Mouse (Mus musculus) hindbrain, embryonic 10.5 days (tissue): ENCODE measurements around the gene Smarcd1. TPM values are rescaled to one million over a fixed set of nuclear protein-coding genes. Genes with fewer than 3 reads are reported as not detected.
"Not testable (repeated sequence)": the region's sequence is repeated elsewhere in the genome, so short reads cannot be mapped to it uniquely, and the experiment has no call there.

Experiments
- DNase-seq: peaks from one replicate; pipeline ENCODE4 v3.0.0-alpha.2; 2017; ENCODE audit warnings: low spot score
- H3K27ac ChIP-seq: fragments of 300-500 bp; sonication (generic); 2 replicates; pipeline ENCODE4 v1.5.1; 2016; ENCODE audit warnings: mild to moderate bottlenecking, moderate library complexity
- H3K27me3 ChIP-seq: fragments of 300-500 bp; sonication (generic); 2 replicates; pipeline ENCODE4 v1.6.1; 2016; ENCODE audit warnings: mild to moderate bottlenecking; ENCODE audit not compliant: poor library complexity, insufficient read depth, severe bottlenecking
- H3K36me3 ChIP-seq: fragments of 300-500 bp; sonication (generic); 2 replicates; pipeline ENCODE4 v1.6.1; 2016; ENCODE audit warnings: mild to moderate bottlenecking, moderate library complexity
- H3K4me1 ChIP-seq: fragments of 300-500 bp; sonication (generic); replicated peaks from 2 replicates; pipeline ENCODE4 v1.6.1; 2016; ENCODE audit warnings: mild to moderate bottlenecking
- H3K4me3 ChIP-seq: fragments of 300-500 bp; sonication (generic); 2 replicates; pipeline ENCODE4 v1.5.1; 2016; ENCODE audit warnings: mild to moderate bottlenecking, moderate library complexity
- H3K9me3 ChIP-seq: fragments of 300-500 bp; sonication (generic); 2 replicates; pipeline ENCODE4 v1.6.1; 2016; ENCODE audit warnings: mild to moderate bottlenecking, moderate library complexity
- WGBS: fragments of 180-500 bp; shearing (Covaris S2); methylation state at CpG from one replicate; pipeline ENCODE4 v1.1.7; 2016; 5-methylcytosine and 5-hydroxymethylcytosine counted together
- polyA plus RNA-seq: library from polyadenylated mRNA; unstranded; fragments of >200 nt; fragmentation: Nextera tagmentation; extraction: Ambion mirVana; gene quantifications from 2 replicates; pipeline ENCODE4 v1.2.1, GENCODE M21; 2016

Gene Smarcd1
- polyA plus RNA-seq, 1 experiment from 2014 or later: 118 TPM

GRCm38 (mm10) chr15:99719865-99720264 is 17.9 kb downstream of the Smarcd1 start:
- Histone ChIP-seq H3K36me3 (peaks cover 83% of the 10 kb centered on the region), H3K27me3 (no peaks in the 10 kb centered on the region), H3K4me1 (peaks cover 51% of the 10 kb centered on the region), H3K4me3 (no peak overlapping the region), H3K27ac (no peak overlapping the region), H3K9me3 (no peaks in the 10 kb centered on the region)
- DNase-seq: no peak
- 75% methylated on average over 8 of the region's 8 CpGs for WGBS

DNA sequence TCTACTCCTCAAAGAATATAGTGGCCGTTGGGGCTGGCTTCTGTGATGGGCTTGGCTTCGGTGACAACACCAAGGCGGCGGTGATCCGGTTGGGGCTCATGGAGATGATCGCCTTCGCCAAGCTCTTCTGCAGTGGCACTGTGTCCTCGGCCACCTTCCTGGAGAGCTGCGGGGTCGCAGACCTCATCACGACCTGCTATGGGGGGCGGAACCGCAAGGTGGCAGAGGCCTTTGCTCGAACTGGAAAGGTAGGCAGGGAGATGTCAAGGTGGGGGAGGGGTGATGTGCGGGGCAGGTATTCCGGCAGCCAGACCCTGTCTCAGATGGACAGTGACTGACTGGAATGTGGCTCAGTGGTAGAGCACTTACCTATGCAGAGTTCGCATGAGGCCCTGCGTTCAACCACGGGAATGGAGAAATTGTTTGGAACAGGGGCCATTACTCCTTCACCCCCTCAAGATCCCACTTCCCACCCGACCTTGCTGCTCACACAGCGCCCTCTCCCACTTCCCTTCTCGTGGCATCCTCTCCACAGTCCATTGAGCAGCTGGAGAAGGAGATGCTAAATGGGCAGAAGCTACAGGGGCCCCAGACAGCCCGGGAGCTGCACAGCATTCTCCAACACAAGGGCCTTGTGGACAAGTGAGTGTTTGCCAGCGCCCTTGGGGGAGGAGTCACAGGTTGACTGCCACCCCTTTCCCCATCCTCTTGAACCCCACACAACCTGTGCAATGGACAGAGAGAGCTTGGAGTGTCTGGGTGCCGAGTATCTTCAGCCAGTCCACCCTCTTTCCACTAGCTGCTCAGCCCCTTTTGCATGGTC is 20.2 kb downstream of the Smarcd1 start:
- no peaks in the 10 kb centered on the region for H3K27me3 ChIP-seq
- H3K4me3 ChIP-seq: no peak overlapping the region
- peaks cover 60% of the 10 kb centered on the region for H3K4me1 ChIP-seq
- H3K9me3 ChIP-seq: no peaks in the 10 kb centered on the region
- WGBS: 78% methylated on average over 25 of the region's 25 CpGs
- no peak for DNase-seq
- H3K27ac ChIP-seq: no peak overlapping the region
- peaks cover 62% of the 10 kb centered on the region for H3K36me3 ChIP-seq

GRCm38 (mm10) chr15:99723120-99723514 is 21.2 kb downstream of the Smarcd1 start:
- 45% methylated on average over 10 of the region's 10 CpGs for WGBS
- H3K4me3 ChIP-seq: peak overlapping the region; percentile 9; the same call in 1 of the 2 replicates

GRCm38 (mm10) chr15:99723515-99724291 is 21.8 kb downstream of the Smarcd1 start:
- H3K4me3 ChIP-seq: peak overlapping the region; percentile 98
- peaks cover 1% of the 10 kb centered on the region; the same call in 1 of the 2 replicates for H3K9me3 ChIP-seq
- H3K36me3 ChIP-seq: peaks cover 60% of the 10 kb centered on the region
- H3K27me3 ChIP-seq: no peaks in the 10 kb centered on the region
- H3K27ac ChIP-seq: peak overlapping the region; percentile 95
- peak; percentile 60 for DNase-seq
- H3K4me1 ChIP-seq: peaks cover 52% of the 10 kb centered on the region
- WGBS: 7% methylated on average over 11 of the region's 11 CpGs

More at GRCm38 (mm10) chr15:99723120-99723514, 21.2 kb downstream of the Smarcd1 start:
- Histone ChIP-seq H3K27ac (peak overlapping the region; percentile 95), H3K4me1 (peaks cover 58% of the 10 kb centered on the region), H3K36me3 (peaks cover 60% of the 10 kb centered on the region), H3K9me3 (no peaks in the 10 kb centered on the region), H3K27me3 (no peaks in the 10 kb centered on the region)
- DNase-seq: peak; percentile 27

GRCm38 (mm10) chr15:99724292-99725021 is 22.5 kb downstream of the Smarcd1 start:
- DNase-seq: peak; percentile 64
- WGBS: 10% methylated on average over 16 of the region's 16 CpGs
- peak overlapping the region; percentile 95 for H3K27ac ChIP-seq
- H3K36me3 ChIP-seq: peaks cover 61% of the 10 kb centered on the region
- H3K27me3 ChIP-seq: no peaks in the 10 kb centered on the region
- H3K9me3 ChIP-seq: peaks cover 8% of the 10 kb centered on the region
- peaks cover 52% of the 10 kb centered on the region for H3K4me1 ChIP-seq
- peak overlapping the region; percentile 98 for H3K4me3 ChIP-seq

DNA sequence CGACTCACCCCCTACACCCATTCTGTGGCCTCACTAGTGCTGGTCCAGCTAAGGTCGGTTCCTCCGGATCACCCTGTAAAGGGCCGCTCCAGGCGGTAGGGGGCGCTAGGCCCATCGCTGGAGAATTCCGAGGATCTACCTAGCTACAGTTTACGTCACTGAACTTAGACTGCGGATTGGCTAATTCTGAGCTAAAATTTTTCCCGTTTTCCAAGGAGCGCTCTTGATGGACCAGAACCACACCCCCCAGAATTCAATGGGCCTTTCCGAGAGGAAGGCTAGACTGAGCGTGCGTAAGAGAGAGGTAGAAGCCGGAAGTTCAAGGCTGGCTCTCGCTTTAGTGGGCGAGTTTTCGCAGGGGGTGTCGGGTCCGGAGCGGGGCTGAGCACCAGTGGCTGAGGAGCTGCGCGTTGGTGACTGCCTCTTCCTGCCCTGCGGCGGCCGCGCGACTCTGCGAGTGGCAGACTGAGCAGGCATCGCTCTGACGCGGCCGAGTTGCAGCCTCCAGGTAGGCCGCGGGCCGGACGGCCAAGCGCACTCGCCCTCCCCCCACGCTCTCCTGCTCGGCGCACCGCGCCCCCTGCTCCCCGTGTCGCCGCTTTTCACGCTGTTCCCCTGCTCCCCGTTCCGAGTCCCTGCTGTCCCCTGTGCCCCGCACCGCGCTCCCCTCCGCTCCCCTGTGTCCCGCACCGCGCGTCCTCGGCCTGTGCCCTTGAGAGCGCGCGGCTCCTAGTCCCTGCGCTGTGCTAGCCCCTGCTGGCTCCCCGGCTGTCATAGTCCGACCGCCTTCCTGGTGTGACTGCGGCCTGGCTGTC is 23.6 kb downstream of the Smarcd1 start, which contains the start of gene Cox14:
TSS of gene Cox14 (plus strand) at position 278 of the 815 bp plus-strand sequence.
- Histone ChIP-seq H3K27me3 (no peaks in the 10 kb centered on the region), H3K36me3 (peaks cover 59% of the 10 kb centered on the region), H3K4me1 (peaks cover 52% of the 10 kb centered on the region), H3K27ac (peak within 1 kb of the TSS; percentile 95), H3K4me3 (peak within 1 kb of the TSS; percentile 98), H3K9me3 (peaks cover 8% of the 10 kb centered on the region)
- peak; percentile 96 for DNase-seq
- WGBS: under 1% methylated on average over 65 of the region's 68 CpGs

DNA sequence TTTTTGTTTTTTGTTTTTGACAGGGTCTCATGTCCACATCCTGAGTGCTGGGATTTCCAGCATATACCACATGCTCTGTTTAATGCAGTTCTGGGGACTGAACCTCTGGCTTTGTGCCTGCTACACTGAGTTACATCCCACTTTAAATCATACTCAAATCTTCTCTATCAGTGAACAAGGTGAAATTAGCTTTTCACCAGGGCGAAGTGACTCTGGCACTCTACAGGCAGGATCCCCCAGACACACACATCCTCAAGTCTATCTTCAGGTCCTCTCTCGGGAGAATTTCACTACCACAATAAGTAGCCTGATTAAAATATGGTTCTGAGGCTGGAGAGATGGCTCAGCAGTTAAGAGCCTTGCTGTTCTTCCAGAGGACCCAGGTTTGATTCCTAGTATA is 24.6 kb downstream of the Smarcd1 start:
- no peak for DNase-seq
- peaks cover 8% of the 10 kb centered on the region for H3K9me3 ChIP-seq
- H3K4me1 ChIP-seq: peaks cover 52% of the 10 kb centered on the region
- no peak overlapping the region for H3K27ac ChIP-seq
- H3K36me3 ChIP-seq: peaks cover 58% of the 10 kb centered on the region
- H3K27me3 ChIP-seq: no peaks in the 10 kb centered on the region
- 85% methylated on average over 2 of the region's 2 CpGs for WGBS
- H3K4me3 ChIP-seq: peak overlapping the region; percentile 98

DNA sequence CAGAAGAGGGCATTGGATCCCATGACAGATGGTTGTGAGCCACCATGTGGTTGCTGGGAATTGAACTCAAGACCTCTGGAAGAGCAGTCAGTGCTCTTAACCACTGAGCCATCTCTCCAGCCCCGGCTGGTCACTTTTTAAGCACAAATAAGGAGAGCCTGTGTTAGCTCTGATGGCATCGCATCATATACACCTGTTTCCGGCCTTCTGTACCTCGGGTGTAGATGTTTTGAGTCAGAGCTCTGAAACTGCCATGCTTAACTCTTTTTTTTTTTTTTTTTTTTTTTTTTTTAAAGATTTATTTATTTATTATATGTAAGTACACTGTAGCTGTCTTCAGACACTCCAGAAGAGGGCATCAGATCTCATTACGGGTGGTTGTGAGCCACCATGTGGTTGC is 25.1 kb downstream of the Smarcd1 start:
- H3K9me3 ChIP-seq, DNase-seq, H3K27ac ChIP-seq, H3K27me3 ChIP-seq, H3K4me3 ChIP-seq: not testable (repeated sequence)
- H3K4me1 ChIP-seq: peaks cover 47% of the 10 kb centered on the region
- peaks cover 58% of the 10 kb centered on the region for H3K36me3 ChIP-seq
- WGBS: 96% methylated on average over 5 of the region's 5 CpGs

GRCm38 (mm10) chr15:99727525-99727924 is 25.6 kb downstream of the Smarcd1 start:
- Histone ChIP-seq H3K4me3 (no peak overlapping the region), H3K27me3 (no peaks in the 10 kb centered on the region), H3K36me3 (peaks cover 58% of the 10 kb centered on the region), H3K27ac (no peak overlapping the region), H3K9me3 (peaks cover 8% of the 10 kb centered on the region), H3K4me1 (peaks cover 43% of the 10 kb centered on the region)
- DNase-seq: no peak
- 95% methylated on average over 12 of the region's 12 CpGs for WGBS

DNA sequence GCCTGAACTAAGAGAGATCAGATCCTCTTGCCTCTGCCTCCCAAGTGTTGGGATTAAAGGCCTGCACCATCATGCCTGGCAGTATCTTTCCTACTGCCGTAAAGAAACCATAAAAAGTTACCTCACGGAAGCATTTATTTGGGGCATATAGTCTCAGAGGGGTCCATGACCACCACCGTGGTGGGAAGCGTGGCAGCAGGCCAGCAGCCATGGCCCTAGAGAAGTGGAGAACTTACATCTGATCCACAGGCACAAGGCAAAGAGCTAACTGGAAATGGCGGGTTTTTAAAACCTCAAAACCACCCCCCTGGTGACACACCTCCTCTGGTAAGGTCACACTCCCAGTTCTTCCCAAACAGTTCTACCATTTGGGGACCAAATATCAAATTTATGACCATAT is 26.3 kb downstream of the Smarcd1 start:
- no peak for DNase-seq
- WGBS: 95% methylated on average over 5 of the region's 5 CpGs
- Histone ChIP-seq H3K36me3 (peaks cover 58% of the 10 kb centered on the region), H3K9me3 (peaks cover 8% of the 10 kb centered on the region), H3K27ac (no peak overlapping the region), H3K4me1 (peaks cover 36% of the 10 kb centered on the region), H3K4me3 (no peak overlapping the region), H3K27me3 (no peaks in the 10 kb centered on the region)

GRCm38 (mm10) chr15:99729056-99729783 is 27.3 kb downstream of the Smarcd1 start:
- Histone ChIP-seq H3K4me3 (no peak overlapping the region), H3K36me3 (peaks cover 63% of the 10 kb centered on the region), H3K9me3 (peaks cover 8% of the 10 kb centered on the region), H3K4me1 (peaks cover 26% of the 10 kb centered on the region), H3K27ac (no peak overlapping the region), H3K27me3 (no peaks in the 10 kb centered on the region)
- WGBS: 97% methylated on average over 4 of the region's 4 CpGs
- no peak for DNase-seq
